Mouse (Mus musculus): ENCODE results near the gene Rin3. TPM values are rescaled to one million over a fixed set of nuclear protein-coding genes. Genes with fewer than 3 reads are reported as not detected.
"Not testable (repeated sequence)": the region's sequence is repeated elsewhere in the genome, so short reads cannot be mapped to it uniquely, and the experiment has no call there.

The Rin3 gene
- total RNA-seq, 2 experiments from 2014 or later = 6.7 to 7.9 TPM

DNA sequence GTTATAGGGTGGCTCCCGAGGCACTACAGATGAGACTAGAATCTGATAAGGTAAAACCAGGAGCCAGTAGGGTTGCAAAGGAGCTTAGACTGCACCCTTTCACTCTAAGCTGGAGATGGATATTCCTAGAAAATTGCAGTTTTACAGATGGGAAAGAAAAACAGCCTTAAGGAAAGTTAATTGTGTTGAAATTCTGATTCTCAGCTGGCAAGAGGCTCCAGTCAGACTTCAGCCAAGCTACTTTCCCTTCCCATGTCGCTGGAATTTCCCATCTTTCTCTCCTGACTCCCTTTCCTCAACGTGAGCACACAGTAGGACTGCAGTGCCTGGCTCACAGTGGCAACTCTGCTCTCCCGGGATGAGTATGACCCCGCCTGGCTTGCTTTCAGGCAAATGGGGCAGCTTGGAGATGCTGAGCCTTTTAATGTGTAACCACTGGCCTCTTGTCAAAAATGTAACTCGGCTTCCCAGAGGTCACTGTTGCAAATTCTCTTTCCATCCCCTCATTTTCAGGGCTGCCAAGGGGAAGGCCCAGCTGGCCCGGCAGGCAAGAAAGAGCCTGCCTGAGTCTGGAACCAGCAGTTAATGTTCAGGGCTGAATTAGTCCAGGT is 6.9 kb upstream of the Rin3 start:
- intact Hi-C loops (cut with DNase I) = no loop called here
- peak; percentile 55 to 59 for DNase-seq

DNA sequence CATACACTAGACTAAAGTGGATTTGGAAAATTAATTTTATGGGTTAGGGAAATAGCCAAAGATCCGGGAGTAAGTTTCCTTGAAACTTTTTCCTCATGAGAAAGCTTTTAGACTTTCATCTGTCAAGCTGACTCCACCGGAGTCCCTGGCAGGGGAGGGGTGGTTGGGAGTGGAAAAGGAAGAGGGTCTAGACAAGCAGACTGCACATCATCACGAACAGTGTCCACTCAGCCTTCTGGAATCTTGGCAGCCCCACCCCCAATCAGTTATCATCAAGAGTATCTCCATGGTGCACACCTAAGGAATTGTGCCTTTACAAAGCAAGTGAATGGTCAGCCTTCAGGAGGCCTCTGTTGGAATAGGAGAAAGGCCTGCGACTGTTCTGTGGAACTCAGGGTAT is 2.6 kb upstream of the Rin3 start:
- intact Hi-C loops (cut with DNase I); DNase-seq: not testable (repeated sequence)

DNA sequence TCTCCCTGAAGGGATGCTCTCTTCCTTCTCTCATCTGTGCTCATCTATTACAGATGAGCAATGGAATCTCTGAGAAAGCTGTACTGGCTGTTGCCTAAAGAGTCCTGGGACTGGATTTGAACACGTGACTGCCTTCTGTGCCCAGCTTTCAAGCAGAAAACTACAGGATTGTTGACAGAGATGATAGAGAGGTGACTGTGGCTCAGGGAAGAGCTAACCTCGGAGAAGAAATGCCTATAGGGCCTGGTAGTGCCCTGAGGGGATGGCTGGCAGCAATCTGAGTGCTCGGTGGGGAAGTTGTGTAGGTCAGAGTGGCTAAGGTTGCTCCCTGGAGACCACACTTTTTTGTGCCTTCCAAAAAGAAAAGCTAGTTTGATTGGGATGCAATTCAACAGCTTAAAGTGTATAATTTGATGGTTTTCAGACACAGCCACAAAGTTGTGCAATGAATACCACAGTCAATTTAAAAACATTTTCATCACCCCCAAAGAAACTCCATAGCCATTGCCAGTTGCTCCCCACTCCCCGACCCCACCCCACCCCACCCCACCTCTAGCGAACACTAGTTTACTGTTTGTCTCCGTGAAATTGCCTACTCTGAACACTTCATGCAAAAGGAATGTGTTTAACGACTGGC is 1.9 kb upstream of the Rin3 start:
- intact Hi-C loops (cut with DNase I) = no loop called here
- DNase-seq = no peak

DNA sequence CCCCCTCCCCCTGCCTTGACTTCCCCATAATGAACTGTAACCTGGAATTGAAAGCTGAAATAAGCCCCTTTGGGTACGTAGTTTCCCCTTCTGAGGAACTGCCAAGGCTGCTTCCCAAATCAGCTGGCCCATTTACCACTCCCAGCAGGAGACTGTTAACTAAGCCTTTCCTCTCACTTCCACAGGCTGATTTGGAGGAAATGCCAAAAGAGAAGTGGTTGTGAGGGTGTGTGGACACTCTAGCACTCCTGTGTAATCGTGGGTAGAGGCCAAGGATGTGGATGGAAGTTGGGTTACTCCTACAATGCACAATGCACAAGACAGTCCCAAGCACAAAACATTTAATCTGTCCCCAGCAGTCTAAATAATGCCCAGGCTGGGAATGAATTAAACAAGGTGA is 722 bp upstream of the Rin3 start:
- intact Hi-C loops (cut with DNase I) = no loop called here
- no peak for DNase-seq

DNA sequence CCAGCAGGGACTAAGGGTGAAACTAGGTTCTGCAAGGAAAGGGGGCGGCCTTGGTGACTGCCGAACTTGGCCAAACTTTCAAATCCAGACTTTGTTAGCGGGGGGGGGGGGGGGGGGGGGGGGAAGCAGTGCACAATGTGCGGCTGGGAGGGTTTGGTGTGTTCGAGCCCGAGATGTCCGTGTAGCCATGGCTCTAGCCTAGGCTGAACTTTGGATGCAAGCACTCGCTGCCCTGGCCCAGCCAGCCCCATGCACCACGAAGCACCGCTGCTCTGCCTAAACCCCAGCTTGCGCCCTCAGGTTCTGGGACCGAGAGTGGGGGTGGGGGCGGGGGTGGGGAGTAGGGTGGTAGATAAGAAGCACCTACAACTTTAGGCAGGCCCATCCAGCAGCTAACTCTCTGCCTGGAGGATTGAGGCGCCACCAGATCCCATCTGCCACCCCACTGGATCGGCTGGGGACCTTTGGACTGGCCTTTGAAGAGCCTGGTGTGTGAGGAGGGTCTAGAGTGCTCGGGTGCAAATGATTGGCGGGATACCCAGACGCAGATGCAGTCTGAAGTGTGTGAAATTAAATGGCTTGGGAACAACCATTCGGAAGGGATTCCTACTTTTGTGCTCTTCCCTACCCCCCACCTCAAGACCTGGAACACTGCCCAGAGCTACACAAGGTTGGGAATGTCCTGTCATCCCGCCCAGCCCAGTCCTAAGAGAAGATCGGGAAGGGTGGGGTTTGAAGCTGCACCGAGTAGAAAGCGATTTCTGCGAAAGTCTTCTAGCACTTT is 827 bp downstream of the Rin3 start:
- intact Hi-C loops (cut with DNase I) = no loop called here

DNA sequence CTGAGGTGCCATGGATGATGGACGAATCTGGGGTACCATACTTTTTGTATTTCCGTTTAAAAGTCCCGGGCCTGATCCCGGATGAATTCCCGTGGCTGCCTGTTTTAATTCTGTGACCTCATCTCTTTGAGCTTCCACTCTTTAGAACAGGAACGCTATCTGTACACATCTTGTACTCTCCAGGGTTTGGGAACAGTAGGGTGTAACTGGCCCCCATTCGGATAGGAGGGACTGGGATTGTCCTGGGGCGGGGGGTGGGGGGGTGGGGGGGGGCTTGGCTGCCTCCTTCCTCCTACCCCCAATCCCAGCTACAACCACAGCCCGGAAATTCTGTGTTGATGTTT is 1.4 kb downstream of the Rin3 start:
- intact Hi-C loops (cut with DNase I) = no loop called here
- DNase-seq = no peak

More for the DNA sequence above, 827 bp downstream of the Rin3 start:
- peak; percentile 36 to 67 for DNase-seq

DNA sequence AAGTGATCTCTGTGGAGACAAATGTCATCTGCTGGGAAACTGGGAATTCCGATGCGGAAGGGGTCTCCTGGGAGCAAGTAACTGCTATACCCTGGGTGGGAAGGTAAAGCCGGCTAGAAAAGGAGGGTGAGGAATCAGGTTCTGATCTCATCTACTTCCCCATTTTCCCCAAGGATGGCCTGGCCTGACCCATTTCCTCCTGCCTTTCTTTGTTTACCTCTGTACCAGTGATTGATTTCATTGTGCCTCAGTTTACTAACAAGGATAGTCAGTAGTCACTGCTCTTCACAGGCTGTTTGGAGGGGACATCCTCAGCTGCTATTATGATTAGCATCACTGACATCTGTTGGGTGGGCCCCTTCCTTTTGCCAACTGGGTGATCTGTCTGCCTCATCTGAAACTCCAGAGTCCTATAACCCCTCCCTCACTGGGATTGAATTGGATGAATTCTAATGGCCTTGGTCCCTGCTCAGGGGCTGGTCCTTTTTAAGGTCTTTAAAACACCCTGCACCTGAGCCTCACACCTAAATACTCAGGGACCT is 1.8 kb downstream of the Rin3 start:
- no peak for DNase-seq
- intact Hi-C loops (cut with DNase I) = no loop called here

DNA sequence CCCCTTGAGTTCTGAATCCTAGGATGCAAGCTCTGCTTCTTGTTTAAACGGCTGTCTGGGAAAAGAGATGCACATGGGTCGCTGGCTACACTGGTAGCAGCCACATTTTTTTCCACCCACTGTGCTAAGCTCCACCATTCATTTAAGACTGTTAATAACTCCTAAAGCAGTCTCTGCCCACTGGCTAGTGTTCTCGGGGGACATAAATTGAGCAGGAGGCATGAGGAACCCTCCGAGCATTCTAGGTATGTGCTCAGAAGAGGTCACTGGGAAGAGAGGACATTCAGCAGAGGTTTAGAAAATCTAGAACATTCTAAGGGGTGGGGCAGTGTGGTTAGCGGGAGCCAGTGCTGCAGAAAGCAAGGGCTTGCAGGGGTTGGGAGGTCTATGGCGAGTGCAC is 2.5 kb downstream of the Rin3 start:
- intact Hi-C loops (cut with DNase I) = no loop called here
- DNase-seq = no peak

DNA sequence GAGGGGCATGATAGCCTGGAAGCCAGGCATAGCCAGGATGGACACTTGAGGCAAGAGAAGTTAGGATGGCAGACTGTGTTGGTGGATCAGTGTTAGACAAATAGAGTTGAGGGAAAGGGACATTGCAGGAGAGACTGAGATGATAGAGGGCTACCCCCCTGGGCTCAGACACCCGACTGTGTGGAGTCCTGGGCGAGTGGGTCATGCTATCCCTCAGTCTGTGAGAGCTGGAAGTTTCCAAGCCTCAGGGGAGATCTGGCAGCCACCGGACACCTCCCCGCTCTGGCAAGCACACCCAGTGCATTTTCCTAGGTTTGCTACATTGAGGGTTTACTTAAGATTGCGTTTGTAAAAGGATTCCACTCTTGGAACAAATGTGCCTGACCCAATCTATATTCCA is 2.9 kb downstream of the Rin3 start:
- intact Hi-C loops (cut with DNase I) = no loop called here
- no peak for DNase-seq

DNA sequence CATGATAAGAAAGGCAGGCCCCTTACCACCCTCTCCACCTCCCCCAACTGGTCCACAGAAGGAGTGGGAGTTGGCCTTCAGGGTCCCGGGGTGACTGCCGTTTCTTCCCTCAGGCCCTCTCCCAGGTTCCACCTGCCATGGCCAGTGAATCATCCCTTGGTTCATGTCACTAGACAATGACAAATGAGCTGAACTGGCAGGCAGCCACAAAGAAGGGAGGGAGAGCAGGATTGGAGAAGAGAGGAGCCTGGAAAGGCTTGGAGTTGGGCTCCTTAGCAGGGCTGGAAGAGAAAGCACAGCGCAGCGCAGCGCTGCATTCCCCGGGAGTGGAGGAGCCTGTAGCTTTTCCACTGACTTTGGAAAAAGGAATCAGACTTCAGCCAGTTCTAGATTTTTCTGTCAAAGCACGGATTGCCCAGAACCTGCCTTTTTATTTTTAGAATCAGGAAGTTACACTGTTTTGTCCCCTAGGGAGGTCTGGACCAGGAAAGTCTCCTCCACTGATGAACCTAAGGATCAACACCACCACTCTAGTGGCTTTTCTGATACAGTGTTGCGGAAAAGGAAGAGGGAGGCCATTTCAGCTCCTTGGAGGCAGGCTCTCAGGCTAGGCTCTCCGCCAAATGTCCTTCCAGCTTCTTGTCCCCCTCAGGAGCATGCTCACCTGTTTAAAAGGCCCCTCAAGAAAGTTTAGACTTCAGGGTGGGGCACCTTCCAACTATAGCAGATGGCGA is 4.0 kb downstream of the Rin3 start:
- DNase-seq = peak in 1 of 2 experiments; percentile 50
- intact Hi-C loops (cut with DNase I) = no loop called here

DNA sequence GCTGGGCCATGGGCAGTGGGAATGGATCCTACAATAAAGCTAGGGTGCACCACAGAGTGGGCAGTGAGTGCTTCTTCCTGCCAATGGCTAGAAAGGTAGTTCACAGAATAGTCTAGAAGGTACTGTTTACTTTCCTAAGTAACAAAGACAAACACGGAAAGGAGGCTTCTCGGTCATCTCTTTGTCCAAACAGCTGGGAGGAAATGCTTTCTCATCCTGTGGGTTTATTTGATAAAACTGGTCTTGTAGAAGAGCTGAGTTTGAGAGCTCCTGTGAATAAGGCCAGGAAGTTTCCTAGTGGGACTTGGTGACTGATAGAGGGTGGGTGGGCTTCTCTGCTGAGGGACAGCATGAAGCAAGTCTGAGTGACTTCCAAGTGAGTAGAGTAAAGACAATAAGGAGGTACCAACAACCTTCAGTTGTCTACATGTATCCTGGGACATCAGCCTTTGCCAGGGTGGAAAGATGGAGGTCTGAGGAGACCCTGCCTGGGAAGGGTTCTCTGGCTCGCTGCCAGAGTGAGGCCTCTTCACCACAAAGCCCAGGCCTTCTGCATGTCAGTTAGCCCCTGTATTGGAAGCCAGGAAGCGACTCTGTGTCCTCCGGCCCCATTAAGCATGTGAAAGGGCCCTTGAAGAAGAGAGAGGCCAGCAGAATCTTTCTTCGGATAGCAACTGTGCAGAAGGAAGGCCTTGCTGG is 5.2 kb downstream of the Rin3 start:
- DNase-seq = no peak
- intact Hi-C loops (cut with DNase I) = no loop called here

DNA sequence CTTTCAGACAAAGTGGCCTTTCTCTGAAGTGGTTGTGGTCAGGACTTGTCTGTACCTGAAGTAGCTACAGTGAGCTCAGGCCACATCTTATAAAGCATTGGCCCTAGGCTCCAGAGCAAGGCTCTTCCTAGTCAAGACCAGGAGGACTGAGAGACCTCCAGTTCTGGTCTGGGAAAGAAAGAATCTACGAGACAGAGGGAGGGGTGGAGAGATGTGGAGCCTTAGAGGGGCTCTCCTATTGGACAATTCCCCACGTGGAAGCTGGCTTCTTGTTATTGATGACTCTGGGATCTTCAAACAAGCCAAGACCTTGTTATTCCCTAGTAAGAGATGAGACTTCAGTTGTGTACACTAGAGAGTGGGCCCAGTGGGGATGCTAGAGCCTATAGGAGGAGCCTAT is 6.0 kb downstream of the Rin3 start:
- DNase-seq = no peak
- intact Hi-C loops (cut with DNase I) = no loop called here

DNA sequence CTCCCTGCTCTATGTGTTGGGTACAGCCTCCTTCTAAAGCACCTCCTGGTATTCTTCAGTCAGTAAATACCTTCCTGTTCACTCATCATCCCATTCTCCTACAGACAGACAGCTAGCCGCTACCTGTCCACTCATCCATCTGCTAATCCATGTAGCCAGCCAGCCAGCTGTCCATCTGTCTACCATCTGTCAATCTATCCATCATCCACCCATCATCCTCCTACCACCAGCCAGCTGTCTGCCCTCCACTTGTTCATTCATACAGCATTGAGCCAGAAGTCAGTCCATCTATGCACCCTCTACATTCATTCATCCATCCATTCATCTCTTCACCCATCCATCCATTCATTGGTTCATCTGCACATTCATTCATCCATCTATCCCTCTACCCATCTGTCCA is 6.7 kb downstream of the Rin3 start:
- intact Hi-C loops (cut with DNase I) = no loop called here

DNA sequence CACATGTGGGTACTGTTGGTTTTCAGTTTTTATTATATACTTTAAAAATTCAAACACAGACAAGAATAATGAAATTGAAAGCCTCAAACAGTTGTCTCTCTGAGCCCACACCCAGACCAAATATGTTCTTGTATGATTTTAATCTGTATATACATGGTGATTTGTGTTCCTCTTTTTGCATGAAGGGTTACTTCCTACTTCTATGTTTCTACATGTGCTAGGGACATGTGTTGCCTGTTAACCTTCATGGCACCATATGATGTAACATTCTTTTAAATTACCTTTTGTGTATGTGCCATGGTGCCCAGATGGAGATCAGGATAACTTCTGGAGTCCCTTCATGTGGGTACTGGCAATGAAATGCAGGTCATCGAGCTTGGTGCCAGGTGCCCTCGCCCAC is 7.8 kb downstream of the Rin3 start:
- intact Hi-C loops (cut with DNase I) = no loop called here
- no peak for DNase-seq

More for the DNA sequence above, 6.7 kb downstream of the Rin3 start:
- no peak for DNase-seq

DNA sequence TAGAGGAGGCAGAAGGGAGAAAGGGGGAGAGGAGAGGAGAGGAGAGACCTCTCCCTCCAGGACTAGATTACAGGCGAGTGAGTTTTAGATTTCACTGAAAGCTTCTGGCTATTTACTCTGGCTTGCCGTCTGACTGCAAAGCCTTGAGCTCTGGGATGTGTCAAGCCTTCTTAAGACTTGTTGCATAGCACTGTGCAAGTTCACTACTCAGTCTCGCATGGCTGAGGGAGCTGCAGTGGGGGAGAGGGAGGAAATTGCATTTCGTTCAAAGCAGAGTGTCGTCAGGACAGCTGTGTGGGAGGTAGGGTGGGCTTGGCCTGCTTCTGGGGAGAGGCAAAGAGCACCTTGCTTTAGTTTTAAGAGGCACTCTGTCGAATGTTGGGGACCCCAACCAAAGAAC is 8.8 kb downstream of the Rin3 start:
- DNase-seq = no peak
- intact Hi-C loops (cut with DNase I) = no loop called here

DNA sequence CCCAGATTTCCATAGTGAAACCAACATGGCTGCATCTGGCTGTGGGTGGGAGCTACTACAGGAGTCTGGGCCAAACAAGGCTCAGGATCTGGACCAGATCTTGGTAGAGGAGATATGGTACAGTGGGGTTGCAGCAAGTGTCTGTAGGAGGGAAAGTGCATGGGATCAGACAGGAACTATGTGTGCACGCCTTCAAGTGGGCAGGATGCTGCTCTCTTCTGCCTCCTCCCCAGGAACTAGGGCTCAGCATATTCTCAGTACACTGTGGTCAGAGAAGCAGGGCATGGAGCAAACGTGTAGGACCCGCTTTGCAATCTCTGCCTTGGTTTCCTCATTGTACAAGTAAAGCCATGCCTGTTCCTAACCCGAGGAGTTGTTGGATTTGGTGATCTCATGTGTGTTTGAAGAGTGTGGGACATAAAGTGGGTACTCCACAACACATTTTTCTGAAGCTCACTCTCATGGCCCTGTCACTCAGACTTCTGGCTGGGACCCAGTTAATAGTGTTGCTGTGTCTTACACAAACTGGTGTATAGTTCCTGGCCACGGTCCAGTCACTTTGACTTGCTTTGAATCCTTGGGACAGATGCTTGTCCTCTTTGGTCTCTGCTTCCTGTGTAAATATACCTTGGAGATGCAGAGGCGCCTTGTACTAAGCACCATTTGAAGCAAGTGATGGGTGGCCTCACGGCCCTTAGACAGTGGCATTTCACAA is 9.8 kb downstream of the Rin3 start:
- no peak for DNase-seq
- intact Hi-C loops (cut with DNase I) = no loop called here

DNA sequence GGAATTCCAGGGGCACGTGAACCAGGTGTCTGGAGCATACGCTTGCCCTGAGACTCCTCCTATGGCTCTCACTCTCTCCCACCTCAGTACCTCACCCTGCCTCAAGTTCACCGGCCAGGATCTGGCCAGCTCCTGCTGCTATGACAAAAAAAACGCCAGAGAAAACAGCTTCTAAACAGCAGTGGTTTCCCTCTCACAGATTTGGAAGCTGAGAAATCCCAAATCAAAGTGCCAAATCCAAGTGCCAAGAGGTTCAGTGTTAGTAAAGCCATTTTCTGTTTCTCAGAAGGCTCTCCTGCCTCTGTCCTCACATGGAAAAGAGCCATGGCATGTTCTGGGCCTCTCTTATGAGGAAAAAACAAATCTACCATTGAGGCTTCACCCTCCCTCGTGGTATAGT is 11.8 kb downstream of the Rin3 start:
- intact Hi-C loops (cut with DNase I) = no loop called here
- no peak for DNase-seq

DNA sequence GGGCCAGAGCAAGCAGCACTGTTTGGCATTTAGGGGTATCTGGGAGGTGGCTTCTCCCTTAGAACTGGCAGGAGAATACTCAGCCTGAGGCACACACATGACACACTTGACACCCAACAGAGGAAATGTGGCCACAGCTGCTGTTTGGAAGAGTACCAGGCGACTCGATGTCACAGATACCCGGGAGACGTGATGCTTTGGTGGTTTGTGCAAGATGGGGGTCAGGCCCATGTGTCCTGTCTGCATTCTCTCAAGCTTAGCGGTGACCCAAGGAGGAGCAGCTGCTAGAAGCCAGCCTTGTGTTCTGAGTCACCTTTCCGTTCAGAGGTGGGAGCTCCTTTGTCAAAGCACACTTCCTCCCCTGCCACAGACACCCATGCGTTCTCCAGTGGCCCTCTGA is 12.4 kb downstream of the Rin3 start:
- intact Hi-C loops (cut with DNase I) = no loop called here
- no peak for DNase-seq

DNA sequence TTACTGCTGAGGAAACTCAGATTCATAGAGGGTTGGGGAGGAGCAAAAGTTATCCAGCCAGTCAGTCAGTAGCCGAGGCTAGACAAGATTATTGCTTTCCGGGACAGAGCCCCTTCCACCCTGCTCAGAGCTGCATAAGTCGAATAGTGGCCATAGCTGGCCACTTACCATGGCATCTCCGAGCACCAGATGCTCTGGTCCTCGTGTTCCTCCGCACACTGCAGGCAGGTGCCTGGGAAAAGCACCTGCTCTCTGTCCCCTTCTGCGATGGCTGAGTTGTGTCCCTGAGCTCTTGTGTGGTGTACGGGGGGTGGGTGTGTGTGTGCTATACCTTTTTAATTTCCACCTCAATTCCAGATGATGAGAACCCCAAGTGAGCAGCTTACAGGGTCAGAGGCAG is 12.8 kb downstream of the Rin3 start:
- intact Hi-C loops (cut with DNase I) = no loop called here
- DNase-seq = no peak

DNA sequence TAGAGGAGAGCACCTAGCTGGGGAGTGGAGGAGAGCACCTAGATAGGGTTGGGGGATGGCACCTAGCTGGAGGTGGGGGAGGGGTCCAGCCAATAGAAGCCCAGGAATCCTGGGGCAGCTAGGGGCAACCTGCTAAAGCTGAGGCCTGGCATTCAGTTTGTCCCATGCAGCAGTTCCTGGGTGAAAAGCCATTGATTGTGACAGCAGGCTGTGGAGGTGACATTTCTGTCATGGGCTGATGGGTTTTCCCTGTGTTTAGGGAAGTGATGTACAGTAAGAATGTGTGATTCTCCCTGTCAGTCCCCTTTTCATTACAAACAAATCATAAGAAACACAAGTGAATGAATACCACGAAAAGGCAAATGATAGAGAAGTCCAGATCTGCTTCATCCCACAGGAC is 13.5 kb downstream of the Rin3 start:
- DNase-seq = no peak
- intact Hi-C loops (cut with DNase I) = no loop called here

Data from gastrocnemius, postnatal 36 days (tissue).